Mouse (Mus musculus): ENCODE data around the gene Ppp1r13b.

Gene Ppp1r13b

DNA sequence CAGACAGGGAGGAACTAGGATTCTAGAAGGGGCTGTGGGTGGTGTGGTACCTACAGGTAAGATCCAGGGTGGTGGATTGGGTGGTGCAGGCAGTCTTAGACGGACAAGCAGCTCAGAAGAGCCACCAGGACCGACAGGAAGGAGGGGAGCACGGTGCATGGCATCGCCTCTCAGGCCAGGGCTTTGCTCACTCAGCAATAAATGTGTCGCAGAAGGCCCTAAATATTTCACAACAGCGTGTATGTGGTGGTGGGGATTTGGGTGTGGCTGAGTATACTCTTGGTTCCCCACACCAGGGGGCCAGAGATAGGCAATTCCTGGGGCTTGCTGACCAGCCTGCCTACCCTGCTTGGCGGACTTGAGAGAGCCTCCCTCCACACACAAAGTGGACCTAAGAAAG lies 87.2 kb downstream of the Ppp1r13b start:
- DNase-seq, result no peak

DNA sequence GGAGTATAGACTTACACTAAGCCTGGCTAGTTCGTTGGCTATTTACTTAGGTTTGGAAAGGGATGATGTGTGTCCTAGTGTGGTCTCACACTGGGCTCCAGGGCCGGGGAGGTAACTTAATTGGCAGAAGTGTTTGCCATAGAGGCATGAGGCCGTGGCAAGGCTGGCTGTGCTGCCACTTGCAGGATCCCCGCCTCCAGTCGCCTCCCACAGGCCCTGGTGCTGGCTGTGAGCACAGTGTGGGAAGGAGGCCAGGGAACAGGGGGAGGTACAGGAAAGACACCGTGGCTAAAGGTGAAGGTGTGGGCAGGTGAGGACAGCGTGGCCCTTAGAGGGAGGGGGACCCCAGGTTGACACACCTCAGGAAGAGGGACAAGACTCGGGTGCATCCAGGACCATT lies 88.0 kb downstream of the Ppp1r13b start:
- peak; percentile 54 for DNase-seq

DNA sequence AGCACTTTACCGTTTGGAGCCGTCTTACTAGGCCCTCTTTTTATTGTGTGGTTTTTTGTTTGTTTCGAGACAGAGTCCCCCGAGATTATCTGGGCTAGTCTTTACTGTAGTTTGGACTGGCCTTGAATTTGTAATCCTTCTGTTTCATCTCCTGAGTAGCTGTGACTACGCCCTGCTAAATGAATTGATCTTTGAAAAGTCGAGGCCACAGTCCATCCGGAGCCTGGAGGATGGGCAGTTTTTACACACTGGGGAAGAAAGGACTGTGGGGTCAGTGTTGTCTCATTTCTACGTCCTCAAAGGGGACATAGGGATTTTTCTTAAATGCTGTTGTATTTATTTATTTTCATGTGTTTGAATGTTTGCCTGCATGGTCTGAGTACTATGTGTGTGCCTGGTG lies 89.9 kb downstream of the Ppp1r13b start:
- no peak for DNase-seq

DNA sequence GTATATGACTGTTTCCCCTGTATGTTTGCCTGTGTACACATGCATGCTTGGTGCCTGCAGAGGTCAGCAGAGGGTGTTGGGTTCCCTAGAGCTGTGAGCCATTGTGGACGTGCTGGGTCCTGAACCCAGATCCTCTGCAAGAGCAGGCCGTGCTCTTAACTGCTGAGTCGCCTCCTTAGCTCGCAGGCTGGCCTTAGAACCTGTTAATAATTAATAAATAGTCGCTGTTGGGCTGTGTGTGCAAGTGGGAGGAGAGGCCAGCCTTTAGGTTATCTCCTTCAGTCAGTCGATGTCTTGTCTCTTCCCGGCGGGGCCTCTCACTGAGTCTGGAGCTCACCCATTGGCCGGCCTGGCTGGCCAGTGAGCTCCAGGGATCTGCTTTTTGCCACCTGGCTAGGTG lies 90.9 kb downstream of the Ppp1r13b start:
- DNase-seq, result no peak

DNA sequence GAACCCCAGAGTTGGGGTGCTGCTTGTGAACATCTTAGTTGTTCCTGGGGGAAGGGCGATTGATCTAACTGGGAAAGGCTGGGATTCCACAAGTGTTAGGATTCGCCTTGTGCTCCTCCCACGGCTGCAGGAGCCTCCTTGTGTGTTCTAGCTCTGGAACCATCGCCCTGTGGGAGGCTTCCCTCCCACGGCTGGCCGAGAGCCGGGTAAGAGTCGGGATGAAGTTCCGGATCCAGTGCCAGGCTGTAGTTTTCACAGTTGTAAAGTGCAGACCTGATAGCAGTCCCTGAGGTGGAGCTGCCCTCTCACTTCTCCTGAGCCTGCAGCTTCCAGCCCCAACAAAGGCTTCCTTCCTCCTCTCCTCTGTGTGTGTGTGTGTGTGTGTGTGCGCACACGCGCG lies 91.4 kb downstream of the Ppp1r13b start:
- peak; percentile 85 for DNase-seq

DNA sequence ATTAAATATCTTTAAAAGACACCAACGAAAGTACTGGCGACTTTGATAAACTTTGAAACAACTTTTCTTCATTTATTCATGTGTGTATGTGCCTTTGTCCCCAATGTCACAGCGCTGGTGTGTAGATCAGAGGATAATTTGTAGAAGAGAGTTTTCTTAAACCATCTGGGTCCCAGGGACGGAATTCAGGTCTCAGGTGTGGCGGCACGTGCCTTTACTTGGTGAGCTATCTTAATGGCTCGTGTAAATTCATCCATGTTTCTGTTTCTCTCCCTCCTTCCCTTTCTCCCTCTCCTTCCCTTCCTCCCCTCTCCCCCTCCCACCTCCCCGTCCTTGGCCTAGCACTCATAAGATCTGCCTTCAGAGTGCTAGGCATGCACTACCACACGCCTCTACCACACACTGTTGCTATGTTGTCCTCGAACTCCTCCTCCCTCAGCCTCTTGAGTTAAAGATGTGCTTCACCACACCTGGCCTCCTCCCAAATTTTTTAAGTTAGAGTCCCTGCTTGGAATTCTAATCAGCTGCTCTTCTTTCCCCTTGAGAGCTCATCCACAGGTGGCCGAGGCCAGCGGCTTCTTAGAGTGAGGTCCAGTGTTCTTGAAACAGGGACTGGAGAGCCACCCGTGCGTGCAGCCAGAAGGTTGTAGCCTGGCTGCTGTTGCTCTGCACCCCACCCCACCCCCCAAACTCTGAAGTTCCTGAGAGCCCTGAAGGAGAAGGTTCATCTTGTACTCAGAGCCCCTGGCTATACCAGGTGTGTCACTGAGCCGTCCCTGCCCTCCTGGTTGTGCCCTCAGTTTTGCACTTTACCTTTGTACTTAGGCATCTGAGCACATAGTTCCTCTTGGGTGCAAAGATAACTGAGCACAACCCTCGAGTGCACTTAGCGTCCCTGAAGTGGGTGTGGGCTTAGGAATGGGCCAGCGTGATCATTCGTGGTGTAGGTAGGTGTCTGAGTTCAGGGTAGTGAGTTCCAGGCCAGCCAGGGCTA lies 92.8 kb downstream of the Ppp1r13b start:
- DNase-seq, result no peak

DNA sequence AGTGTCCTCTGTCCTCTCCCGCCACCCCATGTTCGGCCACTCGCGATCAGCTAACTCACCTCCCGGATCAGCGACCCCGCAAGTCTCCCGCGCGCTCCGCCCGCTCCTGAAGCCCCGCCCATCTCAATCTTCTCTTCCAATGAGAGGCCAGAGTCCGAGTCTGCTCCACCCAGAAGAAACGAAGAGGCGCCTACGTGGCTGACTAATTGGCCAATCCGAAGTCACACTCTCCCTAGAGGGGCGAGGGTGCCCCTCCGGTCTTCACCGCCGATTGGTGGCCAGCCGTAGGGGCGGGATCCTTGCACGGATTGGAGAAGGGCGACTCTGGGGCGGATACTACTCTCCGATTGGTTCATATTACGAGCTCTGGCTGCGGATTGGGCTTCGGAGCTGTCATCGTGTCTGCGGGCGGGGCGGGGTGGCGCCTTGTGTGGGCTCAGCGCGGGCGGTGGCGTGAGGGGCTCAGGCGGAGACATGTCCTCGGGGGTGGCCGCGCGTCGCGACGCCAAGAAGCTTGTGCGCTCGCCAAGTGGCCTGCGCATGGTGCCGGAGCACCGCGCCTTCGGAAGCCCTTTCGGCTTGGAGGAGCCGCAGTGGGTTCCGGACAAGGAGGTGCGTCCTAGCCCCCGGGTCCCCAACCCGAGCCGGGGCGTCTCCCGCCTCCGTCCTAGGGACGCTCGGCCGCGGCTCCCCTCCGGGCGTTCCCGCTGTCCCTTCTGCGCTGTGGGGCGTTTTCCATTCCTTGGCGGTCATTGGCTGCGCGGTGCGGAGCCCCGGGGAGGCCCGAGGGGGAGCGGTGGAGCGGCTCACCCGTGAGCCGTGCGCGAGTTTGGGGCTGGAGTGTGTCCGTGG lies 93.9 kb downstream of the Ppp1r13b start, which contains the start of the genes Xrcc3 and Zfyve21:
TSS of gene Xrcc3 (minus strand) at position 108 of the 852 bp plus-strand sequence.
TSS of gene Zfyve21 (plus strand) at position 405 of the 852 bp plus-strand sequence.
- DNase-seq, result peak; percentile 99

DNA sequence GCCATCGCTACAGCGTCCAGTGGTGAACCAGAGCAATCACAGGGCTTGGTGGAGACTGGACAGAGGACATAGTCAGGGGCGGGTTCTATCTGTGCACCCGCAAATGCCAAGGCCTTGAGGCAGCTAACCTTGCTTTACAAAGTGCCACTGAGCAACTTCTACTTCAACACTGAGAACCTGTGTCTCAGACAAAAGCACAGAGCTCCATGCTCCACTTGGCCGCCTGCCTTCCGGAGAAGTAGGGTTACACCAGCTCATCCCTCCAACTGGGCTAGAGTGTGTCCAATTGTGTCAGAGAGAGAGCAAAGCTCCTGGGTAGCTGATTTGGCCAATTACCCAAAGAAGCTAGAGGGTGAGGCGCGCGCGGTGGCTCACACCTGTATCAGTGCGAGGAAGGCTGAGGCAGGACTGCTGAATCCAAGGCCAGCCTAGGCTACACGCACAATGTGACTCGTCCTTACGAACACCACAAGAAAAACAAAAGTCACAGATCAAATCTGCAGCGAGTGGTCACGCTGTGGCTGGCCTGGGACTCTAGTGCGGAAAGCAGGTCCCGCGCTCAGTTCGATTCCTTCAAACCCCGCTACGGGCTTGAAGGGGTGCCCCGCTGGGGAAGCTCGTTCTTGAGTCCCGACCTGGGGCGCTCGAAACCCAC lies 94.7 kb downstream of the Ppp1r13b start:
- DNase-seq, result no peak

DNA sequence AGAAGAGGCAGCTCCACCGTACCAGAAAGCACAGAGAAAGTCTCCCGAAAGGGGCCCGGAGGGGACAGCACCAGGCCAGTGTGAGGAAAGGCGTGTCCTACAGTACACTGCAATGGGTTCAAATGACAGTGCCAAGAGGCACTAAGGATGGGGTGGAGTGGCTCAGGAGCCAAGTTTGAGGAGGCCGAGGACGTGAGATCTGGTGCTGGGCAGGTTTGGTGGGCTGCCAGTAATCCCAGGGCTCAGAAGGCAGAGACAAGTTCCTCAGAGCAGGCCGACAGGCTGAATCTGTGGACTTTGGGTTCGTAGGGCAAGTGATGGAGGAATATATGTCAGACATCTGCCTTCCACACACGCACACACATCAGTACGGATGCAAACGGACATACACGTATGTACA lies 95.3 kb downstream of the Ppp1r13b start:
- no peak for DNase-seq

DNA sequence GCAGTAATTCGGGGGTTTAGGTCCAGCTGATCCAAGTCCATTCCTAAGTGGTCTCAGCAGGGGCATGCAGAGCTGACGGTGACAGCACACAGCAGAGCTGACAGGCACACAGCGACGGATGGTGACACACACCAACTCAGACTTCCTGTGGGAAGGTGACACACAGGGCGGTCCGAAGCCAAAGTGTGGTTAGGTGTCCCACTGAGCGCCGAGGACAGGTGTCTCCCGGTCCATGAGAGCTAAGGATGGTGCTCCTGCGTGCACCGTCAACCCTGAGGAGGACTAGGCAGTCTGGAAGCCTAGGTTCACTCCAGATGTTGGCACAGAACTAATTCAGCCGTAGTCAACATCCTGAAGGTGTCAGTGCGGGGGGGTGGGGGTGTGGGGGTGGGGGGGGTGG lies 95.8 kb downstream of the Ppp1r13b start:
- no peak for DNase-seq

DNA sequence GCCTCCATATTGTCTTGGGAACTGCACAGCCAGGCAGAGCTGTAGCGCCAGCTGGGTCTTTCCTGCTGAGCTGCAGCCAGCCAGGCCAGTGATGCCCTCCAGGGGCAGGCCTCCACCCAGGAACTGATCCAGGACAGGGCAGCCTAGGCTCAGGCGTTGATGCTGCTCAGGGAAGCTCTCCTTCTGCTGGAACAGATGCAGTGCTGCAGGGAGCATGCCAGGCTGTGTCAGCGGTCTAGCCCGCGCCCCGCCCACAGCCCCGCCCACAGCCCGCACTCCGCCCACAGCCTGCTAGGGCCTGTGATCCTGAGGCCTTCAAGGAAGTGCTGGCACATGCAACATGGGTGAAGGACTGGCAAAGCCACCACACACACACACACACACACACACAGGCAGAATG lies 98.1 kb downstream of the Ppp1r13b start:
- peak; percentile 71 for DNase-seq

DNA sequence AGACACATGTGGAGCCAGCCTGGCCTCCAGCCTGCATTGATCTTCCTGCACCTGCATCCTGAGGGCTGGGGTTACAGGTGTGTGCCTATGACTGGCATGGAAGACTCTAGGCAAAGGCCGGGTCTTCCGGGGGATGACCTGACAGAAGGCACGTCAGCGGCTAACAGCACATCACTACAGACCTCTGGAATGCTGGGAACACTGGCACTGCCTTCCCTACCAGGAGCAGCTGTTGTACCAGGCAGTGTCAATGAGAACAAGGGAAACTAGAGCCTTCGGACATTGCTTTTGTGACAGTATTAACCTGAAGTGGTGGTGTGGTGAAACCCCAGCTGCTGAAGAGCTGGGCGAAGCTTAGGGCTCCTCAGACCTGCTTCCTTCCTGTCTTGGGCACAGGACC lies 99.1 kb downstream of the Ppp1r13b start:
- no peak for DNase-seq

DNA sequence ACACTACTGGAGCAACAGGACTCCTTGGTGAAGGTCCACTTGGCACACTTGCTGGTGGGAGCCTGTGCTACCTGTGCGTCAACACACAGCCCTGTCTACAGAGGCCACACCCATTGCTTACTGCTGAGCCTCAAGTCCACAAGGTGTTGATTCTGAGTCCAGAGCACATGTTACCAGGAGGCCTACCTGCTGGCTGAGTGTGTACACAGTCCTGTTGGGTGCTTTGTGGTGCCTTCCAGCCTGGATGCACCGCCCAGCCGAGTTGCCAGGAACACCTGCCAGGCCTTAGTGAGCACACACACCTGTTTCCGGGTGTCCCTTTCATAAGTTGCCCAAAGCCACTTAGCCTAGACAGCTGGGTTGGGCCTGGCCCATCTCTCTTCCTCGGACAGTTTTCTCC lies 104.4 kb downstream of the Ppp1r13b start:
- DNase-seq, result no peak

DNA sequence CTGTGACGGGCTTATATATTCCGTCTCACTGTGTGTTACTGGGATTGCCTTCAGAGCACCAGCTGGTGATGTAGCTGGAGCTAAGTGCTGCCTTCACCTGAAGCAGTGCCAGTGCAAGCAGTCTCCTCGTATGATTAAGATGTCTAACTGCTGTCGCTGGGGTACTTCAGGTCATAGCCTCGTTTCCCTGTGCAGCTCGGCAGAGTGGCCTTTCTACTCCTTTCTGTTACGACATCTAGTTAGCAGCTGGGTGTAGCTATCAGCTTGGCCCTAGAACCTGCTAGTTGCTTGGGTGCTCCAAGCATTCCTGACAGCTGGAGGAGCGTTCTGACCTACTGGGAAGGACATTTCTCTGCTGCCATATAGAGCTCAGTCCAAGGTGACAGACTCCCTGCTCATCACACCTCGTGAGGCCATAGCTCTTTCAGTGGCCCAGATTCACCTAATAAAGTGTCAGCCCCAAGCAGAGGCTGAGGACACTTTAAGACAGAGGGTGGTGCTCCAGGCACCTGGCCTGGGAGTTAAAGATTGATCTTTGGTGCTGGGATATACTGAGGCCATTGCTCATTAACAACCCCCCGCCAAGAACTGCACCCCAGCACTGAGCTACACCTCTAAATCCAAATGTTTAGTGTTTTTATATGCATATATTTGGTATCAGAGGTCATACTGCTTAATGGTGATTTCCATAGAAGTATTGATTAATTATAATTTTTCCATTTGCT lies 107.3 kb downstream of the Ppp1r13b start:
- no peak for DNase-seq

DNA sequence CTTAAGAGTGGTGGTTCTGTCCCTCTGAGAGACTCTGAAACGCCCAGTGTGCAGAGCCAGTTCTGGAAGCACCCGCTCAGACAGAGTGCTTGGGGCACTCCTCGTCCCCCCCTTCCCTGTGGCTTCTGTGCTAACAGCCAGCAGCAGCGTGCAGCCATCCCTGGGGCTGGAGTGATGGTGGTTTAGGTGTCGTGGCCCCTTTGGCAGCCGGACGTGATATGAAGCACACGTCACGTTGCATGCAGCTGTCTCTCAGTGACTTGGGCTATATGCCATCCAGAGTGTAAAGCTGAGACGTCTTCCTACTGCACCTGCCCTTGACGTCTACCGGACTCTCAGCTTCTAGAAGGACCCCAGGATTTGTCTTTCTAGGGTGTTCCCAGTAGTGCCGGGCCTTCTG lies 109.4 kb downstream of the Ppp1r13b start:
- no peak for DNase-seq

DNA sequence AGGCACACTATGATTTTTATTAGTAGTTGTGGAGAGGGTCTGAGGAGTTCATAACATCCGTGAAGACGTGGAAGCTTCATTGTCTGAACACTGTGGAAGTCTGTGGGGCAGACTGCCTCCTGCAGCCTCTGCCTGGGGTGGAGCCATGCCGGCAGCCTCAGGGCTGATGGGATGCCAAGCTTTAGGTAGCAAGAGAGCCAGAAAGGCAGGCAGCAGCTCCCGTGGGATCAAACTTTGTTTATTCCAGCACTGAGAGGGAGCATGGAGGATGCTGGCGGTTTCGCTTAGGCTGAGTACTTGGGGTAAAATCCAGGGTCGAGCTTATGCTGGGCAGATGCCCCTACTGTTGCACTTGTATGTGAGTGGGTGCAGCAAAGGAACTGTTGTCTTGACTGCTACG lies 110.7 kb downstream of the Ppp1r13b start:
- no peak for DNase-seq

DNA sequence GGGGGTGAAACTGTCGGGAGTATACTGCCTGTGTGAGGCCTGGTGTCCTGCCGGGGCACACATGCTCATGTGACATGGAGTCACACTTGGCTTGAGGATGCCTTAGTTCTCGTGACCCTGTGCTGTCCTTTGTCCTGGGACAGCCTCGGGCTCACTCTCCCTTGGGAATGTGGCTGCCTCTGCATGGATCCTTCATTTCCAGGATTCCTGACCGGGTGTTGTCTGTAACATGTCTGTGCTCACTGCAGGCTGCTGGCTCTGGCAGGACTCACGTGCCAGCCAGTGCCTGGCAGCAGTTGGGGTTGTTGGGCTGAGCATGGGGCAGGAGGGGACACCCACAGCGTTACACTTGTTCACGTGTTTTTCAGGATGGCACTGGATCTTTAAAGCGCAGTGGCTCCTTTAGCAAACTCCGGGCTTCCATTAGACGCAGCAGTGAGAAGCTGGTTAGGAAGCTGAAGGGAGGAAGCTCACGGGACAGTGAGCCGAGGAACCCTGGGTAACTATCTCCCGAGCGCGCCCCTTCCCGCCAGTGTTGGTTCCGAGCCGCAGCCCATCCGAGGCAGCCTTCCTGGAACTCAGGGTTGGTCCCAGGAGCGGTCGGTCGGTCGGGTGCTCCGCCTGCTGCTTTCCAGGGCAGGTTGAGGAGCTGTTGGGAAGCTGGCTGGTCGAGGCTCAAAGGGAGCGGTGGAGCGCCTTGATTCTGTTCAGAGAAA lies 112.6 kb downstream of the Ppp1r13b start:
- no peak for DNase-seq

DNA sequence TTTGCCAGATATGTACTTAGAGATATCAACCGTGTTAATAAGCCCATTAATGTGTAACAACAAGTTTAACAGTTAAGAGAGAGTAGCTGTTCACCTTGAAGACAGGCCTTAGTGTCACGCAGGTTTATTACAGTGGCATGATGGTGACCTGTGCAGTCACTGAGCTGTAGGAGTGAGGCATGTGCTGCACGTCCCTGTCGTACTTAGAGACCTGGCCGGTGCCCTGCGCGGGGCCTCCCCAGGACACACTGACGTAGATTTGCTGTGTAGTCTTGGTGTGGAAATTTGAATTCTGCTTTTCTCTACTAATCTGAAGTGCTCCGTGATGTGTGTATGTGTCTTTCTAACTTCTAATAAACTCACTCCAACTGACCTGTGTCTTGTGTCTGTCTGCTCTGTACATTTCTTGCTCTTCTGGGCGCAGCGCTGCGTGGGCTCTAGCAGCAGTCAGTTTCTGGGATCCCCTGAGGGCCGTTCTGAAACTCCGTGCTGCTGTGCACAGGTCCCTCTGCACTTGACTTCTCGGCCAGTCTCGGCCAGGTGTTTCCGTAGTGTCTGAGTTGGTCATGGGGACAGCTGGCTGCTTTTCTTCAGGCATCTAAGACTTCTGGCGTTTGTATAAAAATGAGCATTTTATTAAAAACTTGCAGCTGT lies 113.3 kb downstream of the Ppp1r13b start:
- no peak for DNase-seq

DNA sequence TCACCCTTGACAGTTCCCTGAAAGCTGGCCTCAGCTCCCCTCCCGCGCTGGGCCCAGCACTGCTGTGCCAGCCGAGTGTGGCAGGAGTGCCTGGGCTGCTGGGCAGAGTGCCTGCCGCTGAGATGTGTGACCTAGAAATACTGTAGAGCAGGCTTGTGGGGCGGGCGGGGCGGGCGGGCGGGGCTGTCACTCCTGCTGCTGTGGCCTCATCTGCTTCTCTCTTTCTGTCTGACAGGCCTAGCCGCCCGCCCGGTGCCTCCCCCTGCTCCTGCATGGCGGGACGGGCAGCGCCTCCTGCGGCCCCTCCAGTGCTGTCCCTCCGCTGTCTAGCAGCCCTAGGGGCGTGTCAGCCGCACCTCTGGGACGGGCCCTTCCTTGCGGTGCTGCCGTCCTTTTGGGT lies 113.8 kb downstream of the Ppp1r13b start:
- peak; percentile 77 for DNase-seq

DNA sequence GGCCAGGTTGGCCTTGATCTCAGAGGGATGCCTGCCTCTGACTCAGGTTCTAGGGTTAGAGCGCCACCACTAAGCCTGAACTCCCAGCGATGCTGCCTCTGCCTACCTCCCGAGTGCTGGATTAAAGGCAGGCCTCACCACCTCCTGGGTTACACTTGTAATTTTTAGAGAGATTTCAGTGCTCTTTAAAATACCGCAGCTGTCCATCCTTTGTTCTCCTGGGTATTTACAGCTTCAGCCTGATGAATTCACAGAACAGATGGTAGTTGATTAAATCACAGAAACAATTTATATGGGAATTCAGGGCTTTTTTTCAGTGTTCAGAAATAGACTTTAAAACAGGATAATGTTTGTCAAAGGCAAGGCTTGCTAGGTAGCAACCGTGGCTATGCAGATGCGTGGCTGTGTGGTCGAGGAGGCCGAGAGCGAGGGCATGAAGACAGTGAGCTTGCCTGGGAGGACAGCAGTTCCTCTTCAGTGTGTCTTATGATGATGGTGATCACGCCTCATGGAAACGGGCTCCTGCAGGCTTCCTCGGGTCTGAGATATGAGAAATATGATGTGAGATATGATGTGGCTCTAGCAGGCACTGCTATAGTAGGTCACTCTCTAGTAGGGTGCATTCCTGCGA lies 116.3 kb downstream of the Ppp1r13b start:
- peak; percentile 57 for DNase-seq

DNA sequence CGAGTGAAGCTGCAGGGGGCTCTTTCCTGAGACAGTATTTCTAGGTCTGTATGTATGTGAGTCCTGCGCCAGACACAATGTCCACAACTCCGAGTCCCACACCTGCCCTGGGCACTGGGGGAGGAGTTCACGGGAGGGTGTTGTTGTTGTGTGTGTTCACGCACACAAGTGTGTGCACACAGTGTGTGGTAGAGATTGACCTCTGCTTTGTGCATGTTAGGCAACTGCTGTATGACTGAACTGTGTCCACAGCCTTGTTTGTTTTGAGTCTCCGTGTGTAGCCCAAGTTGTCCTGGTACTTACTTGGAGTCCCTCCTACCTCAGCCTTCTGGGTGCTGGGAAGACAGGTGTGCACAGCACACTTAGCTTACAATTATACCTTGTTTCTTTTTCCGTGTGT lies 117.3 kb downstream of the Ppp1r13b start:
- no peak for DNase-seq

Measured in right cerebral cortex, adult 18-20 months (tissue).